Mouse (Mus musculus) intestine, embryonic 15.5 days (tissue): ENCODE results near the gene Cd163. TPM values are rescaled to one million over a fixed set of nuclear protein-coding genes. Genes with fewer than 3 reads are reported as not detected.

Source experiments
- ATAC-seq: fragments of 200-750 bp; cut with Nextera tagmentation; 2 replicates; pipeline ENCODE4 v1.8.0; 2017; ENCODE audit warnings: moderate TSS enrichment, moderate library complexity
- H3K27ac ChIP-seq: fragments of 300-500 bp; sonication (generic); 2 replicates; pipeline ENCODE4 v1.5.1; 2015; ENCODE audit warnings: mild to moderate bottlenecking, inconsistent platforms
- H3K27me3 ChIP-seq: fragments of 300-500 bp; sonication (generic); replicated peaks from 2 replicates; pipeline ENCODE4 v1.6.1; 2015; ENCODE audit warnings: inconsistent platforms
- H3K36me3 ChIP-seq: fragments of 300-500 bp; sonication (generic); 2 replicates; pipeline ENCODE4 v1.6.1; 2015; ENCODE audit warnings: inconsistent platforms
- H3K4me1 ChIP-seq: fragments of 300-500 bp; sonication (generic); replicated peaks from 2 replicates; pipeline ENCODE4 v1.6.1; 2015; ENCODE audit warnings: inconsistent platforms
- H3K4me2 ChIP-seq: fragments of 300-500 bp; sonication (generic); replicated peaks from 2 replicates; pipeline ENCODE4 v1.6.1; 2015; ENCODE audit warnings: mild to moderate bottlenecking, inconsistent platforms
- H3K4me3 ChIP-seq: fragments of 300-500 bp; sonication (generic); replicated peaks from 2 replicates; pipeline ENCODE4 v1.5.1; 2015; ENCODE audit warnings: inconsistent platforms
- H3K9ac ChIP-seq: fragments of 300-500 bp; sonication (generic); 2 replicates; pipeline ENCODE4 v1.6.1; 2015; ENCODE audit warnings: inconsistent platforms
- H3K9me3 ChIP-seq: fragments of 300-500 bp; sonication (generic); 2 replicates; pipeline ENCODE4 v1.6.1; 2016; ENCODE audit warnings: inconsistent platforms
- WGBS: fragments of 180-500 bp; shearing (Covaris S2); methylation state at CpG from one replicate; pipeline ENCODE4 v1.1.7; 2015; 5-methylcytosine and 5-hydroxymethylcytosine counted together
- polyA plus RNA-seq: library from polyadenylated mRNA; unstranded; fragments of >200 nt; fragmentation: Nextera tagmentation; extraction: Ambion mirVana; gene quantifications from 2 replicates; pipeline ENCODE4 v1.2.1, GENCODE M21; 2015

Gene Cd163
- polyA plus RNA-seq, 1 experiment from 2014 or later: 0.48 TPM

GRCm38 (mm10) chr6:124375435-124375884 lies 71.0 kb downstream of the Cd163 start:
- Histone ChIP-seq H3K27ac (no peak overlapping the region), H3K9me3 (no peaks in the 10 kb centered on the region), H3K4me1 (no peaks in the 10 kb centered on the region), H3K27me3 (no peaks in the 10 kb centered on the region), H3K4me2 (no peak overlapping the region), H3K36me3 (no peaks in the 10 kb centered on the region), H3K9ac (no peak overlapping the region), H3K4me3 (no peak overlapping the region)
- 60% methylated on average over 11 of the region's 11 CpGs for WGBS
- ATAC-seq: peak; percentile 68

- no peaks in the 10 kb centered on the region for H3K9me3 ChIP-seq
- 85% methylated on average over 5 of the region's 5 CpGs for WGBS
- no peaks in the 10 kb centered on the region for H3K4me1 ChIP-seq
- no peak overlapping the region for H3K4me2 ChIP-seq
- no peaks in the 10 kb centered on the region for H3K36me3 ChIP-seq
- no peak overlapping the region for H3K4me3 ChIP-seq
- no peak overlapping the region for H3K27ac ChIP-seq
- H3K9ac ChIP-seq: no peak overlapping the region
- ATAC-seq: no peak
- no peaks in the 10 kb centered on the region for H3K27me3 ChIP-seq
Measured at GRCm38 (mm10) chr6:124376311-124376710, 71.9 kb downstream of the Cd163 start.

- H3K36me3 ChIP-seq: no peaks in the 10 kb centered on the region
- WGBS: 60% methylated on average over 4 of the region's 4 CpGs
- no peak overlapping the region for H3K27ac ChIP-seq
- ATAC-seq: peak; percentile 83
- no peak overlapping the region for H3K9ac ChIP-seq
- H3K4me3 ChIP-seq: no peak overlapping the region
- H3K4me2 ChIP-seq: no peak overlapping the region
- no peaks in the 10 kb centered on the region for H3K9me3 ChIP-seq
- no peaks in the 10 kb centered on the region for H3K4me1 ChIP-seq
- H3K27me3 ChIP-seq: no peaks in the 10 kb centered on the region
Measured at GRCm38 (mm10) chr6:124377494-124378255, 73.2 kb downstream of the Cd163 start.

- H3K9ac ChIP-seq: no peak overlapping the region
- no peak overlapping the region for H3K27ac ChIP-seq
- 31% methylated on average over 10 of the region's 10 CpGs for WGBS
- H3K4me1 ChIP-seq: no peaks in the 10 kb centered on the region
- no peak for ATAC-seq
- H3K9me3 ChIP-seq: no peaks in the 10 kb centered on the region
- H3K4me3 ChIP-seq: no peak overlapping the region
- no peaks in the 10 kb centered on the region for H3K27me3 ChIP-seq
- H3K4me2 ChIP-seq: no peak overlapping the region
- no peaks in the 10 kb centered on the region for H3K36me3 ChIP-seq
Measured at GRCm38 (mm10) chr6:124379331-124379730, 74.9 kb downstream of the Cd163 start.

Other genes with a start within 250 kb of the Cd163 start
- not detected in 2 replicates for gene Vmn2r27, start 72.8 kb upstream of the Cd163 start, polyA plus RNA-seq
- gene Pex5, start 110.4 kb downstream of the Cd163 start, polyA plus RNA-seq: 41.3 and 41.8 TPM in 2 replicates
- gene Clstn3, start 160.1 kb downstream of the Cd163 start, polyA plus RNA-seq: 4.7 and 5.4 TPM in 2 replicates
- gene C1rl, start 188.5 kb downstream of the Cd163 start, polyA plus RNA-seq: 2.3 and 2.5 TPM in 2 replicates
- 3.6 and 4.0 TPM in 2 replicates for gene C1ra, start 207.7 kb downstream of the Cd163 start, polyA plus RNA-seq
- gene C1s1, start 237.7 kb downstream of the Cd163 start, polyA plus RNA-seq: 5.4 and 5.8 TPM in 2 replicates